Mouse (Mus musculus) large intestine, adult 2 months (tissue): Measurements from ENCODE around the gene Dzank1. TPM values are rescaled to one million over a fixed set of nuclear protein-coding genes. Genes with fewer than 3 reads are reported as not detected.
A peak's percentile ranks its signal among the peaks of the same experiment; 100 is the strongest.

Experiments used
- DNase-seq: peaks from one replicate; pipeline ENCODE4 v3.0.0-alpha.2; 2012; ENCODE audit warnings: low read depth, low spot score
- whole genome bisulfite sequencing: fragments of 180-500 bp; shearing (Covaris S2); methylation state at CpG from one replicate; pipeline ENCODE4 v1.1.7; 2018; 5-methylcytosine and 5-hydroxymethylcytosine counted together
- polyA plus RNA-seq: library from polyadenylated mRNA; depleted of rRNA; stranded (reverse); fragments of >200 nt; gene quantifications from 2 replicates; pipeline ENCODE4 v1.2.3, GENCODE M21; 2012; rRNA removed

The Dzank1 gene
- 0.11 and 0.12 TPM in 2 replicates for polyA plus RNA-seq

- peak; percentile 83 for DNase-seq
- WGBS: under 1% methylated on average over 56 of the region's 56 CpGs
These were observed at the start of gene Dzank1, which contains the start of gene Polr3f for GRCm38 (mm10) chr2:144526981-144527820. Gene Dzank1 (minus strand): TSS chr2:144527414. Gene Polr3f (plus strand): TSS chr2:144527718.

DNA sequence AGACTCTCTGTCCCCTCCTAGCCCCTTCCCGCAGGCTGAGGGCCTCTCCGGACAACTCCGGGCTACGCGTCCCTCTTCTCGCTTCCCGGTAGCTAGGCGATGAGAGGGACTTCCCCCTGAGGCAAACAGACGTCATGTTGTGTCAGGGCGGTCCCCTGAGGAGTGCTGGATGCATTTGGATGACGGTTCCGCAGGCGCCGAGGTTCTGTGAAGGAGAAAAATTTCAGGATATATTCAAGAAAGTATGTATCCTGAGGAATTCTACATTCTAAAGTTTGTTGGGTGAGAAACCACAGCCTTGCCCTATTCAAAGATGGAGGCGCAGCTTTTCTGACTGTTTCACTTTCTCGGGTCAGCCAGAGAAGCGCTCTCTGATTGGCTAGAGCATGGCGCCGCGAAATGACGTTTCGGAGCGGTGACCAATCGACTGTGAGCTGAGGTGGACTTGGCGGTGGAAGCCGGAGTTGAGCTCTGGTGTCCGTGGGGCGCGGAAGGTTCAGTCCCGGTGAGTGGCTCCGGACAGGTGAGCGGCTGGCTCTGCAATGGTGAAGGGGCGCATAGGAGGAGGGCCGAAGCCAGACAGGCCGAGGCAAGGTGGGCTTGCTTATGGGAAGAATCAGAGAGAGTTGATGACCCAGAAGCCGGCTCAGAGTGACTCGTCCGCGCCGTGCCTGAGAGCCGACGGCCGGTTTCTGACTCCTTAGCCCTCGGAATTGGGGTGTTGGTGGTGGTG is 28.8 kb upstream of the Dzank1 start, which contains the start of gene Sec23b:
Gene Sec23b (plus strand): TSS at position 410 of the 733 bp plus-strand sequence.
- WGBS: under 1% methylated on average over 44 of the region's 44 CpGs
- DNase-seq: peak; percentile 96

- DNase-seq: peak; percentile 11
- under 1% methylated on average over 14 of the region's 14 CpGs for WGBS
These were observed 28.1 kb upstream of the Dzank1 start for GRCm38 (mm10) chr2:144555286-144555819.

GRCm38 (mm10) chr2:144553905-144554304 is 26.7 kb upstream of the Dzank1 start:
- DNase-seq: no peak
- 91% methylated on average over 3 of the region's 3 CpGs for WGBS

GRCm38 (mm10) chr2:144550529-144550928 is 23.3 kb upstream of the Dzank1 start, which contains the start of gene Rbbp9:
Gene Rbbp9 (minus strand): TSS chr2:144550869.
- peak; percentile 44 for DNase-seq
- under 1% methylated on average over 17 of the region's 17 CpGs for WGBS

GRCm38 (mm10) chr2:144547559-144547958 is 20.3 kb upstream of the Dzank1 start:
- WGBS: 70% methylated on average over 4 of the region's 4 CpGs
- no peak for DNase-seq

GRCm38 (mm10) chr2:144545481-144545880 is 18.3 kb upstream of the Dzank1 start:
- DNase-seq: no peak
- 9% methylated on average over 1 of the region's 1 CpGs for WGBS

- no peak for DNase-seq
- WGBS: 75% methylated on average over 2 of the region's 2 CpGs
These were observed 17.8 kb upstream of the Dzank1 start for GRCm38 (mm10) chr2:144545061-144545460.

- 59% methylated on average over 6 of the region's 6 CpGs for WGBS
- DNase-seq: no peak
These were observed 17.4 kb upstream of the Dzank1 start for GRCm38 (mm10) chr2:144544630-144545029.

DNA sequence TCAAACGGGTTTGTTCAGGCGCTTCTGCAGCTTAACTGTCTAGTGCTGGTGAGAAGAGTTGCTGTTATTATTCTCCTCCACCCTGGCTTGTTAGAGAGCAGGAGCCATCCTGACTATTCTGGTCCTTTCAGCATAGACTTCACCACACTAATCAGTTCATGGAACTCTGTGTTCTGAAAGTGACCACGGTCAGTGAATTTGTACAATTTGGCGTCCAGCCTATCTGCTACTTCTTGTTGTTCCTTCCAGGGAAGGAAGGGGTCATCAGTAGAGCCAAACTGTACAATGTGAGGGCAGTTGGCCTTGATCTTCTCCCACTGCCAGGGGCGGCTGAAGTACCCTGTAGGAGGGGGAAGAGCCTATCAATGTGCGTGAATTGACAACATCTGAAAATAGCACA is 16.5 kb upstream of the Dzank1 start:
- no peak for DNase-seq

DNA sequence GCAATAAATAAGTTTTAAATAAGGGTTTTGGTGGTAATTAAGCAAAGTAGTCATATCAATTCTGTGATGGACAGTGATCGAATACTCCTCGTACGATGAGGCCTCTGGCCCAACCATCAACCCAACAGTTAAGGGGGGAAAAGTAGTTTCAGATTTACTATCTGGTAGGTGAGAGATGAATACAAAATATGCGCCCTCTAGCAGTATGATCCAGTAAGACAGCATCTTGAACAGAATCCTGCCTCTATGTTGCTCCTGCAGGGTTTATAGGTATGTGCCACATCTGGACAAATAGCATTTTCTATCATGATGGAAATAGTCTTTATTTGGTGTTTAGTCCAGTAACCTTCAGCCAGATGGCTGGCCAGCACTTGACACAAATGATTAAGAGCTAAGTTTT is 14.0 kb upstream of the Dzank1 start:
- DNase-seq: no peak
- 81% methylated on average over 4 of the region's 4 CpGs for WGBS

More for the DNA sequence above, 16.5 kb upstream of the Dzank1 start:
- 88% methylated on average over 6 of the region's 6 CpGs for WGBS

DNA sequence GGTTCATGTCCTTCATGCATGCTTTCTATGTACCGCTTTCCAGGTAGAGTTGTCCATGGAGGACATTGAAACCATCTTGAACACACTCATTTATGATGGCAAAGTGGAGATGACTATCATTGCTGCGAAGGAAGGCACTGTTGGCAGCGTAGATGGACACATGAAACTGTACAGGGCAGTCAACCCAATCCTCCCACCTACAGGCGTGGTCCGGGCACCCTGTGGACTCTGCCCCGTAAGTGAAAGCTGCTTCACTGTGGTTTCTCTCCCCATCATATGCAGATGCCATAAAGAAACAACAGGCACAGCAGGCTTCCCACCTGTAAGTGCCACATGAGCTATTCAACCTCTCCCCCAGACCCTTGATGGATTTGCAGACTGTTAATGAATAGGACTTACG is 9.9 kb upstream of the Dzank1 start:
- WGBS: 88% methylated on average over 7 of the region's 7 CpGs
- DNase-seq: no peak

DNA sequence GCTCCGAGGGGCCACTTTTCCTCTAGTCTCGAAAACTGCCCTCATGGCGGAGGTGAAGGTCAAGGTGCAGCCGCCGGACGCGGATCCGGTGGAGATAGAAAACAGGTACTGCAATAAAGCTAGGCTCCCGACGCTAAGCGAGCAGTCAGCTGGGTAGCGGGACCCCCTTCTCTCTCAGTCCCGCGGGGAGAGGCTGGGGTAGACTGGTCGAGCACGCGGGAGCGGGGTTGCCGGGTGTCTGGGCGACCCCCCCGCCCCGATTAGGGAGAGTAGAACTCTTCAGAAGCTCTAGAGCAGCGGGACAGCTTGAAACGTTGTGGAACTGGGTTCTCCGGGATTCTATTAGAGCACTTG is 584 bp upstream of the Dzank1 start:
- DNase-seq: no peak
- 1% methylated on average over 25 of the region's 25 CpGs for WGBS

DNA sequence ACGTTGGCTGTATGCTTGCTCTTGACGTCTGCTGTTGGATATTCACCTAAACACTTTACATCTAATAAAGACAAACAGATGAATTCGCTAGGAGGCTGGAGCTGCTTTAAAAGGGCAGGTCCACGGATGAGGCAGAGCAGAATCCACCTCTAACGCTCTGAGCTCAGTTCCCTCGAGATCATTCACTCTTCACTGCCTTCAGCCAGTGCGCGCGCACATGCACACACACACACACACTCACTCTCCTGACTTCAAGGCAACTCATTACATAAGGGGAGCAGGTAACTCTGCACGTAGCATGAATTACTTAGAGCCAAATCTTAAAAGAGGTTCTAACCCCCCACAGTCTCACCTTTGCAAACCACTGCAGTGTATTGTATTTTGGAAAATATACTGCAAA is 1.4 kb downstream of the Dzank1 start:
- no peak for DNase-seq
- WGBS: 54% methylated on average over 10 of the region's 10 CpGs

DNA sequence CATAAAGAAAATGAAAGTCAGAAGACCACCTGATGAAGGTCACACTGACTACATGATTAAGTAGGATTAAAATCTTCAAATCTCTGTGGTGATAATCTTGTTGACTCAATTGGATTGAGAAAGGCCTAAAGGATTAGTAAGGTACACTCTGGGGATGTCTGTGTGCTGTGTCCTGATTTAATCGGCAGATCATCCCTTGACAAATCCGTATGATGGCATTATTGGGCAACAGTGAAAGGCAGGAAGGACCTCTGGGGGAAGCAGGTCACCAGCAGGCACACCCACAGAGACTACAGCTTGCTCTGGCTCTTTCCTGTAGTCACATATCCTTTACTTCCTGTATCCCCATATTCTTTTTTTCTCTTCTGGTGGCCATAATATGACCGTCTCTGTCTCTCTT is 7.4 kb downstream of the Dzank1 start:
- WGBS: 74% methylated on average over 3 of the region's 3 CpGs
- DNase-seq: no peak

DNA sequence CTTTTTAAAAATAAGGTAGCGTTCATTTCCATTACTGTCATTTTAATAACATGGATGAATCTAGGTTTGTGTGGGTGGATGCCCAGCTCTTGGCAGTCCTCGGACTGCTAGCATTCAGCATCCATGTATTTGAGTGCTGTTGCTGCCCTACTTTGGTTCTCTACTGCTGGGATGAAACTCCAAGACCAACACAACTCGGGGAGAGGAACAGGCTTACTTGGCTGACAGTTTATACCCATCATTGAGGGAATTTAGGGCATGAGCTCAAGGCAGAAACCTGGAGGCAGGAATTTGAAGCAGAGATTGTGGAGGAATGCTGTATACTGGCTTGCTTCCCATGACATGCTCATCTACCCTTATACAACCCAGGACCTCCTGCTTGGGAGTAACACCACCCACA is 12.6 kb downstream of the Dzank1 start:
- 69% methylated on average over 3 of the region's 3 CpGs for WGBS

DNA sequence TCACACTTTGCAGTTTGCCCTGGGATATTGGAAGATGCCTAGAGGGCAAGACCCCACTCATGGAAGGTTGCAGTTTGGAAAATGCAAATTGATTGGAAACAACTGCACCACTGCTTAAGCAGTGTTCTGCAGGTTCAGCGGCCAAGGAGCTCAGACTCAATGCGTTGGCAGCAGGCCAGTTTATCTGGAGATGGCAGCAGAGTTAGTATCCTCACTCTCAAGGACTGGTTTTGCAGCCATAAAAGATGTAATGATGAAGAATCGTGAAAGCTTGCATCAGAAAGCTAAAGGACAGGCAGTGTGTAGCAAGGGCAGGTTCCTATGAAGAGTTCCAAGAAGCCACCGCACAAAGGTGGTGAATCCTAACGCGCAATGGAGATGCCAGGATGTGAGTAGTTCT is 25.1 kb downstream of the Dzank1 start:
- no peak for DNase-seq
- WGBS: 78% methylated on average over 6 of the region's 6 CpGs

More for the DNA sequence above, 12.6 kb downstream of the Dzank1 start:
- DNase-seq: no peak

- DNase-seq: no peak
- 88% methylated on average over 5 of the region's 5 CpGs for WGBS
These were observed 37.9 kb downstream of the Dzank1 start for GRCm38 (mm10) chr2:144489342-144489741.

GRCm38 (mm10) chr2:144487476-144487875 is 39.7 kb downstream of the Dzank1 start:
- DNase-seq: no peak
- 41% methylated on average over 6 of the region's 6 CpGs for WGBS

DNA sequence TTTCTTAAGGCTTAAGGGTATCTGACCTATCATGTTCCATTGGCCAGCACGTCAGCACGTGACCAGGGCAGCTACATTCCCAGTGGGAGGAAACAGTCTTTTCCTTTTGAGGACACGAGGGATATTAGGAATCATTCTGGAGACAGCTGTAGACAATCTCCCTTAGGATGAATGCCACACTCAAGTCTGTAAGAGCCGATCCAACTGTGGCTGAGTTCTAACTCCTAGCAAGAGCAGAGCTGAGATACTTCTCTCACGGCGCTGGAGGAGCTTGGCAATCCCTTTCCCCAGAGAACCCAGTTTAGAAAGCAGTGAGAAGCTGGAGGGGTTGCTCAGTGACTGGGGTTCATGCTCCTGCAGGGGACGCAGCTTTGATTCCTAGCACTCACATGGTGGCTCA is 41.8 kb downstream of the Dzank1 start:
- 72% methylated on average over 7 of the region's 7 CpGs for WGBS

More for the DNA sequence above, 41.8 kb downstream of the Dzank1 start:
- DNase-seq: no peak
